Mouse (Mus musculus) CH12.LX (cell line): ENCODE data around the gene Ing4.

Experiments used
- CTCF ChIP-seq, 2 experiments: IDR thresholded peaks in 1 of 2; conservative IDR thresholded peaks in 1 of 2; 2 replicates each; pipeline ENCODE4 v1.5.1; 2011 to 2012; ENCODE audit warnings: low read depth in 2 of 2, low read length in 2 of 2, improper control_type of control experiment in 1 of 2, inconsistent platforms in 1 of 2, mild to moderate bottlenecking in 1 of 2, moderate library complexity in 1 of 2
- MAFK ChIP-seq: IDR thresholded peaks from 2 replicates; pipeline ENCODE4 v1.6.1; 2011; ENCODE audit warnings: low read length, improper control_type of control experiment; ENCODE audit not compliant: insufficient replicate concordance
- POLR2AphosphoS2 ChIP-seq: IDR thresholded peaks from 2 replicates; pipeline ENCODE4 v1.6.1; 2011; ENCODE audit warnings: low read depth, low read length, improper control_type of control experiment

DNA sequence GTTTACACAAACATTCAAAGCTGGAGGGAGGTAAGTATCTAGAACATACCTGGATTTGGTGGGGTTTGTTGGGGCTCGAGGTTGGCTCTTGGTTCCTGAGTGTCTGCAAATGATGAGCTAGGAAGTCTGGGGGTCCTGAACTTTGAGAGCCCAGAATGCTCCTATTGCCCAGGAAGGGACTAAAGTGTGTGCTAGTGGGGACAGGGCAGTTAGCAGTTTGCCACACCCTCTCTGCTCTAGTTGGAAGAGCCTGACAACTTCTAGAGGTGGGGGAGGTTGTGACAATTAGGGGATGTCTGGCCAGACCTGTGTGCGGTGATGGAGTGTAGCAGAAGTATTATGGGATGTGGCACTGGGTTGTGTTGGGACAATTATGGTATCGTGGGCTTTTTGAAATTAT, 55.3 kb downstream of the Ing4 start:
- TF ChIP-seq POLR2AphosphoS2 (no peak), CTCF (conservative IDR thresholded peaks at IDR 0.05 in 1 of 2, IDR thresholded peaks at IDR 0.05 in 1 of 2; ENCODE audit: low read depth in 2 of 2, low read length in 2 of 2) (no peak), MAFK (no peak)
